Mouse (Mus musculus) megakaryocyte, embryonic 14.5 days (primary cell): ENCODE results near the gene 6820408C15Rik. TPM values are rescaled to one million over a fixed set of nuclear protein-coding genes. Genes with fewer than 3 reads are reported as not detected.
A peak's percentile ranks its signal among the peaks of the same experiment; 100 is the strongest.

Experiments used
- H3K27me3 ChIP-seq: replicated peaks from 2 replicates; pipeline ENCODE3; 2012; ENCODE audit warnings: inconsistent platforms
- H3K36me3 ChIP-seq: replicated peaks from 2 replicates; pipeline ENCODE3; 2012; ENCODE audit warnings: low read length, inconsistent platforms, mixed read lengths
- H3K4me1 ChIP-seq: 2 replicates; pipeline ENCODE4 v1.6.1; 2012; ENCODE audit warnings: inconsistent platforms
- H3K4me3 ChIP-seq: replicated peaks from 2 replicates; pipeline ENCODE3; 2012; ENCODE audit warnings: moderate library complexity, mild to moderate bottlenecking, inconsistent platforms
- H3K9me3 ChIP-seq: 2 replicates; pipeline ENCODE4 v1.6.1; 2012; ENCODE audit warnings: inconsistent platforms
- FLI1 ChIP-seq: IDR thresholded peaks from 2 replicates; pipeline ENCODE4 v1.6.1; 2012; ENCODE audit warnings: low read length, inconsistent platforms, mixed read lengths
- GATA1 ChIP-seq: IDR thresholded peaks from 3 replicates; pipeline ENCODE4 v1.6.1; 2012; ENCODE audit warnings: mixed read lengths, low read length, inconsistent platforms, borderline replicate concordance
- polyA plus RNA-seq: library from polyadenylated mRNA; stranded (reverse); fragments of >175 nt; gene quantifications from 2 replicates; pipeline ENCODE4 v1.2.3, GENCODE M21; 2012; ENCODE audit warnings: low replicate concordance; ENCODE audit not compliant: insufficient read depth

Gene 6820408C15Rik
- polyA plus RNA-seq, 1 experiment, result not detected

GRCm38 (mm10) chr2:152459241-152459640, 43.9 kb downstream of the 6820408C15Rik start:
- Histone ChIP-seq H3K4me3 (no peak overlapping the region), H3K36me3 (no peaks in the 10 kb centered on the region), H3K27me3 (peaks cover 38% of the 10 kb centered on the region), H3K9me3 (peaks cover 2% of the 10 kb centered on the region), H3K4me1 (no peaks in the 10 kb centered on the region)
- no peak for TF ChIP-seq GATA1
- TF ChIP-seq FLI1, result no peak

DNA sequence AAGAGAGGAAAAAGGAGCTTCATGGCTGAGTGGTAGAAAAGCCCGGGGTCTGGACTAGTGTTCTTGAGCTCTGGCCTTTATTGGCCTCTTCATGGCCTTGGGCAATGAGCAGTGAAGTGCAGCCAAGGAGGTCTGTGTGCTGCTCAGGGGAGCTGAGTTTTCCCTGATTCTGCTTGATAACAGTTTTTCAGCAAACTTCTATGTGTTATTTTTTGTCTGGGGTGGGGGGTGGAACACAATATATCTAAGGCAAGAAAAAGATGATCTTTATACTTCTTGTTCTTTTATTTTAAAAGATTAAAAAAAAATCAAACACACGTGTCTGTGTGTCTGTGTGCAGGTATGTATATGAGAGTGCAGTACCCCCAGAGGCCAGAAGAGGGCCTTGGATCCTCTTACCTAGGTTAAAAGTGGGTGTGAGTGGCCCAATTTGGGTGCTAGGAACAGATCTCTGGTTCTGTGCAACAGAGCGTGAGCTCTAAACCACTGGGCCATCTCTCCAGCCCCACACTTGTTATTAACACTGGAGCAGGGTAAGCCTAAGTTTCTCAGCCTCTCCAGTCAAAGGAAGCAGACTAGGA, 49.3 kb downstream of the 6820408C15Rik start, which contains the start of gene Defb23:
Defb23 (minus strand) TSS at position 51 of the 581 bp plus-strand sequence.
- H3K4me1 ChIP-seq, result no peaks in the 10 kb centered on the region

GRCm38 (mm10) chr2:152470973-152471372, 55.6 kb downstream of the 6820408C15Rik start:
- no peaks in the 10 kb centered on the region for H3K9me3 ChIP-seq
- TF ChIP-seq GATA1 (no peak), FLI1 (no peak)
- H3K27me3 ChIP-seq, result peaks cover 17% of the 10 kb centered on the region
- H3K4me1 ChIP-seq, result peaks cover 7% of the 10 kb centered on the region; the same call in 1 of the 2 replicates
- H3K4me3 ChIP-seq, result peak overlapping the region; percentile 78
- H3K36me3 ChIP-seq, result no peaks in the 10 kb centered on the region

More for the DNA sequence above, 49.3 kb downstream of the 6820408C15Rik start, which contains the start of gene Defb23:
- Histone ChIP-seq H3K4me3 (no peak within 1 kb of the TSS), H3K9me3 (peaks cover 9% of the 10 kb centered on the region), H3K36me3 (no peaks in the 10 kb centered on the region), H3K27me3 (peaks cover 23% of the 10 kb centered on the region)
- TF ChIP-seq FLI1 (no peak), GATA1 (no peak)

DNA sequence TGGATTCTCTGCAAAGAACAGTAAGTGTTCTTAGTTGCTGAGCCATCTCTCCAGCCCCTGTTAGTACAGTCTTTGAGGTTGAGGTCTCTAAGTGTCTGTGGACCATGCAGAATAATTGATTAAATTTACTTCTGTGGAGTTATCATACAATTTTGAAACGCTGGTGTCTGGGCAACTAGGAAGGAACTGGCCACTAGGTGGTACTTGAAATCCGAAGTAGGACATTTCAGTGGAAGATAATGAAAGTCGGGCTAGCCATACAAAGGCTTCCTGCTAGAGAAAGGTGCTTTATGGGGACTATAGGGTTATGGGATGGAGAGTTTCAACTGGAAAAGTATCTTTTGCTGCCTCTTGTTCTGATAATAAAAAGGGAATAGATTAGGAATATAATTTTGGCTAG, 57.0 kb downstream of the 6820408C15Rik start:
- peaks cover 16% of the 10 kb centered on the region for H3K27me3 ChIP-seq
- no peak overlapping the region for H3K4me3 ChIP-seq
- no peak for TF ChIP-seq GATA1
- TF ChIP-seq FLI1, result no peak
- H3K36me3 ChIP-seq, result no peaks in the 10 kb centered on the region
- peaks cover 7% of the 10 kb centered on the region; the same call in 1 of the 2 replicates for H3K4me1 ChIP-seq
- no peaks in the 10 kb centered on the region for H3K9me3 ChIP-seq

DNA sequence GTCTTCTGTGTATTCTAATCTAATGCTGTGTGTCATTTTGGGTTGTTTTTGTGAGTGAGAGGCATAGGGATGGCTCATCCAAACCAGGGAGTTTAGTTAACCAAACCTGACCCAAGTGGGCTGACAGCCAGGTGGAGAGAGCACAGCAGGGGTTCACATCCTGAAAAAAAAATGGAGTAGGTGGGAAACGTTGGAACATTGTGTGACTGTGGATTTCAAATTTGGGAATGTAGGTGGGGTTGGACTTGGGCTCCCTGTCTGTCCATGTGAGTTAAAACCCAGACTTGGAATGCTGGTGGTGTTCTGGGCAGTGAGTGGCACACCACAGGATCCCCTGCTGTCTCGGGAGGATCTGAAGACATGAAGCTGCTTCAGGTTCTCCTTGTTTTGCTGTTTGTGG, 61.4 kb downstream of the 6820408C15Rik start, which contains the start of gene Defb20:
Defb20 (plus strand) TSS at position 301 of the 400 bp plus-strand sequence.
- Histone ChIP-seq H3K9me3 (0 out of 2 replicates have a peak, but pooled peaks cover 6% of the 10 kb centered on the region), H3K4me1 (peaks cover 8% of the 10 kb centered on the region), H3K27me3 (peaks cover 11% of the 10 kb centered on the region), H3K4me3 (no peak within 1 kb of the TSS), H3K36me3 (no peaks in the 10 kb centered on the region)
- no peak for TF ChIP-seq GATA1
- no peak for TF ChIP-seq FLI1

DNA sequence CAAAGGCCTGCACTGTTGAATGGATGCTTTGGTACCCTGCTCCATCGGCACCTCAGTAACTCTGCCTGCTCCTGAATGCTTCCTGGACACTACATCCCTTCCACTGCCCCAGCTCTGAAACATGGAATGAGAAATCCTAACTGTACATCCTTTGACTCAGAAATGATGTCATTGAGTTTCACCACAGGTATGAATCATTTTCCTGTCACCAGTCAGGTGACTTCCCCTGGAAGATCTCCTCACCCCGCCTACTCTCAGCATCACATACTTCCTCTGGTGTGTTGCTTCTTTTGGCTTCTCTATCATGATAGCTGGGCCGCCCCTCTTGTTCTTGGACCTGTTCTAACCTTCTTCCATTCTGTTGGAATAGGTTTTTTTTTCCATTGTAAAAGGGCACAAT, 65.5 kb downstream of the 6820408C15Rik start:
- no peaks in the 10 kb centered on the region for H3K36me3 ChIP-seq
- no peak overlapping the region for H3K4me3 ChIP-seq
- H3K9me3 ChIP-seq, result peaks cover 18% of the 10 kb centered on the region; the same call in 1 of the 2 replicates
- peaks cover 7% of the 10 kb centered on the region for H3K27me3 ChIP-seq
- H3K4me1 ChIP-seq, result peaks cover 16% of the 10 kb centered on the region
- TF ChIP-seq FLI1 (no peak), GATA1 (no peak)

GRCm38 (mm10) chr2:152481726-152482125, 66.3 kb downstream of the 6820408C15Rik start:
- peaks cover 7% of the 10 kb centered on the region for H3K27me3 ChIP-seq
- H3K4me1 ChIP-seq, result peaks cover 18% of the 10 kb centered on the region
- H3K9me3 ChIP-seq, result peaks cover 18% of the 10 kb centered on the region; the same call in 1 of the 2 replicates
- no peak overlapping the region for H3K4me3 ChIP-seq
- no peaks in the 10 kb centered on the region for H3K36me3 ChIP-seq
- TF ChIP-seq GATA1, result no peak
- TF ChIP-seq FLI1, result no peak

DNA sequence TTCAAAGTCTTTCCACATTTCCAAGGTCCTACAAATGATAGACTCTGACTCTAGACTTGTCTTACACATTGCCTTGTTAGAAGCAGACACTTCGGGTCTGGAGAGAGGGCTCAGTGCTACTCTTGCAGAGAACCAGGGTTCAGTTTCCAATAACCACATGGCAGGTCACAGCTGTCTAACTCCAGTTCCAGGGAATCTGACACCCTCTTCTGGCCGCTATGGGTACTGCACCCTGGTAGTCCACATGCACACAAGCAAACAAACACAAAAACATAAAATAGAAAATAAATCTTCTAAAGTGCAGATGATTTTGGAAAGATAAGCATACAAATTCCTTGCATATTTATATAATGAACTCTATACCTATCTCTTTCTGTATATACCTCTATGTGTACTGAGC, 71.6 kb downstream of the 6820408C15Rik start:
- H3K9me3 ChIP-seq, result peaks cover 16% of the 10 kb centered on the region
- no peak for TF ChIP-seq GATA1
- peaks cover 14% of the 10 kb centered on the region for H3K4me1 ChIP-seq
- H3K4me3 ChIP-seq, result no peak overlapping the region
- H3K36me3 ChIP-seq, result no peaks in the 10 kb centered on the region
- H3K27me3 ChIP-seq, result peaks cover 3% of the 10 kb centered on the region

DNA sequence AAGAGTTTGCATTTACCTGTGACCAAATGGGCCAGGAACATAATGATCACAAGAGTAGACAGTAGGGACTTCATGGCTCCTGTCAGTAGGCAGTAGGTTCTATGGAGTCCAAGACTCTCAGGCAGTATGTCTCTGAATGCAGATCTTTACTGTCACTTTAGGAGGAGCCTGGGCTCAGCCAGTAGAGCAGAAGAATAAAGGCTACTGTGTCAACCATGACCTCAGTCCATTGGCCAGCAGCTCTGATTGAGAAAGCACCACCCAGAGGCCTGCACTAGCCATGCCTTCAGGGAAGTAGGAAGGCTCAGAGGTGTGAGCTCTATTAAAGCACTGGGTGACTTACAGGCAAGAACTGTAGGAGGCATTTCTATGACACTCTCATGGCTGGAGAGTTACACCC, 74.7 kb downstream of the 6820408C15Rik start, which contains the start of gene Defb22:
Defb22 (minus strand) TSS at position 101 of the 400 bp plus-strand sequence.
- Histone ChIP-seq H3K27me3 (peaks cover 3% of the 10 kb centered on the region), H3K4me3 (no peak within 1 kb of the TSS)
- TF ChIP-seq FLI1 (no peak), GATA1 (no peak)

GRCm38 (mm10) chr2:152493151-152493550, 77.8 kb downstream of the 6820408C15Rik start:
- no peak for TF ChIP-seq FLI1
- Histone ChIP-seq H3K4me1 (0 out of 2 replicates have a peak, but pooled peaks cover 5% of the 10 kb centered on the region), H3K27me3 (peaks cover 8% of the 10 kb centered on the region), H3K36me3 (no peaks in the 10 kb centered on the region), H3K4me3 (no peak overlapping the region), H3K9me3 (peaks cover 6% of the 10 kb centered on the region)

More for the DNA sequence above, 74.7 kb downstream of the 6820408C15Rik start, which contains the start of gene Defb22:
- no peaks in the 10 kb centered on the region for H3K36me3 ChIP-seq
- peaks cover 11% of the 10 kb centered on the region for H3K4me1 ChIP-seq
- H3K9me3 ChIP-seq, result peaks cover 5% of the 10 kb centered on the region

Other genes starting within 250 kb of the 6820408C15Rik start
- gene Csnk2a1, start 188.7 kb upstream of the 6820408C15Rik start, polyA plus RNA-seq, result 3.4 and 4.4 TPM in 2 replicates
- 6.9 and 22.2 TPM in 2 replicates for gene Tbc1d20, start 121.8 kb upstream of the 6820408C15Rik start, polyA plus RNA-seq
- gene Rbck1, start 82.9 kb upstream of the 6820408C15Rik start, polyA plus RNA-seq, result 152 and 308 TPM in 2 replicates
- gene Trib3, start 71.6 kb upstream of the 6820408C15Rik start, polyA plus RNA-seq, result 26.3 and 95.5 TPM in 2 replicates
- 1.2 TPM in 1 of 2 replicates, not detected in the other for gene Nrsn2, start 38.9 kb upstream of the 6820408C15Rik start, polyA plus RNA-seq
- gene Sox12, start 17.5 kb upstream of the 6820408C15Rik start, polyA plus RNA-seq, result 7.8 and 11.7 TPM in 2 replicates
- 3.6 and 7.9 TPM in 2 replicates for gene Zcchc3, start 560 bp upstream of the 6820408C15Rik start, polyA plus RNA-seq
- not detected in 2 replicates for gene Defb23, start 49.0 kb downstream of the 6820408C15Rik start, polyA plus RNA-seq
- gene Defb20, start 61.5 kb downstream of the 6820408C15Rik start, polyA plus RNA-seq, result not detected in 2 replicates
- not detected in 2 replicates for gene Defb22, start 74.6 kb downstream of the 6820408C15Rik start, polyA plus RNA-seq
- not detected in 2 replicates for gene Defb26, start 96.1 kb downstream of the 6820408C15Rik start, polyA plus RNA-seq
- gene Defb28, start 102.7 kb downstream of the 6820408C15Rik start, polyA plus RNA-seq, result not detected in 2 replicates
- not detected in 2 replicates for gene Defb29, start 124.5 kb downstream of the 6820408C15Rik start, polyA plus RNA-seq
- gene Gm17416, start 153.8 kb downstream of the 6820408C15Rik start, polyA plus RNA-seq, result not detected in 2 replicates
- gene Defb21, start 157.2 kb downstream of the 6820408C15Rik start, polyA plus RNA-seq, result not detected in 2 replicates
- not detected in 2 replicates for gene Defb19, start 164.7 kb downstream of the 6820408C15Rik start, polyA plus RNA-seq
- gene Defb45, start 183.8 kb downstream of the 6820408C15Rik start, polyA plus RNA-seq, result not detected in 2 replicates
- not detected in 2 replicates for gene Defb36, start 188.7 kb downstream of the 6820408C15Rik start, polyA plus RNA-seq
- not detected in 2 replicates for gene Defb25, start 207.5 kb downstream of the 6820408C15Rik start, polyA plus RNA-seq
- not detected in 2 replicates for gene Rem1, start 211.4 kb downstream of the 6820408C15Rik start, polyA plus RNA-seq